Mouse (Mus musculus) megakaryocyte progenitor cell, adult 5-6 weeks (primary cell): ENCODE results near the gene Pelp1. TPM values are rescaled to one million over a fixed set of nuclear protein-coding genes. Genes with fewer than 3 reads are reported as not detected.

Experiments
- ATAC-seq: replicated peaks from 2 replicates; pipeline ENCODE4 v1.8.0; 2016; ENCODE audit warnings: mild to moderate bottlenecking, moderate TSS enrichment, inconsistent platforms; ENCODE audit not compliant: poor library complexity
- total RNA-seq, 2 experiments: library from RNA; stranded (forward) in 1 of 2; stranded (reverse) in 1 of 2; fragments of 157-497, 149-512 nt in 1 of 2; fragments of 200-1000 nt in 1 of 2; gene quantifications; 2 replicates each; pipeline versions ENCODE4 v1.2.3 to v1.2.4; 2015 to 2017

The Pelp1 gene
- total RNA-seq, 2 experiments from 2014 or later = 9.5 to 27.1 TPM

DNA sequence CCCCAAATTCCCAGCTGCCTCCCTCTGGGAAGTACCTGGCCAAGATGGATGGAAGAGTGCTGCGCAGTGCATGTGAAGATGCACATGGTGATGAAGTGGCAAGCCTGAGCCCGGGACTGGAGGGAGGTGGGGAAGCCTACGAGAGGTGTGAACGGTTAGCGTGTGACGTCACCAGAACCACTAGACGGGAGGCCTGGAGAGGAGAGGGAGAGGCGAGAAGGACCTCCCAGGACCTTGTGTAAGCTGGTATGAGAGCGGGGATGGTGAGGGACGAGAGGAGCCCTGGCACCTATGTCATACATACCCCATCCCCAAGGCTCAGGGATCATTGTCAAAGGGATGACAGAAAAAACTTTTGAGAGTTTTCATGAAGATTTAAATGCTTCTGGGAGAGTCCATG lies 64.8 kb downstream of the Pelp1 start:
- no peak for ATAC-seq

Other genes with a start within 250 kb of the Pelp1 start
- not detected in 2 replicates for gene Slc16a11, start 197.3 kb downstream of the Pelp1 start, total RNA-seq (2015)
- gene Slc16a11, start 197.3 kb downstream of the Pelp1 start, total RNA-seq (2017) = not detected in 2 replicates
- gene Slc16a13, start 189.0 kb downstream of the Pelp1 start, total RNA-seq (2015) = 4.4 and 7.0 TPM in 2 replicates
- gene Slc16a13, start 189.0 kb downstream of the Pelp1 start, total RNA-seq (2017) = 2.5 and 4.6 TPM in 2 replicates
- 0.17 TPM in 1 of 2 replicates, not detected in the other for gene Bcl6b, start 180.2 kb downstream of the Pelp1 start, total RNA-seq (2015)
- gene Bcl6b, start 180.2 kb downstream of the Pelp1 start, total RNA-seq (2017) = not detected in 2 replicates
- 73.4 and 77.3 TPM in 2 replicates for gene 0610010K14Rik, start 172.1 kb downstream of the Pelp1 start, total RNA-seq (2015)
- 24.4 and 31.2 TPM in 2 replicates for gene 0610010K14Rik, start 172.1 kb downstream of the Pelp1 start, total RNA-seq (2017)
- 3.4 and 4.1 TPM in 2 replicates for gene Gm21988, start 170.2 kb downstream of the Pelp1 start, total RNA-seq (2015)
- gene Gm21988, start 170.2 kb downstream of the Pelp1 start, total RNA-seq (2017) = 0.10 and 2.4 TPM in 2 replicates
- 134 and 151 TPM in 2 replicates for gene Rnasek, start 170.2 kb downstream of the Pelp1 start, total RNA-seq (2015)
- 19.3 and 29.4 TPM in 2 replicates for gene Rnasek, start 170.2 kb downstream of the Pelp1 start, total RNA-seq (2017)
- 0.27 TPM in 1 of 2 replicates, not detected in the other for gene Alox12, start 154.7 kb downstream of the Pelp1 start, total RNA-seq (2015)
- not detected in 2 replicates for gene Alox12, start 154.7 kb downstream of the Pelp1 start, total RNA-seq (2017)
- gene Alox12e, start 87.4 kb downstream of the Pelp1 start, total RNA-seq (2015) = 0.39 TPM in 1 of 2 replicates, not detected in the other
- not detected in 2 replicates for gene Alox12e, start 87.4 kb downstream of the Pelp1 start, total RNA-seq (2017)
- 1.4 and 1.6 TPM in 2 replicates for gene Alox15, start 58.0 kb downstream of the Pelp1 start, total RNA-seq (2015)
- 1.2 TPM in 2 replicates for gene Alox15, start 58.0 kb downstream of the Pelp1 start, total RNA-seq (2017)
- gene Arrb2, start 22.6 kb upstream of the Pelp1 start, total RNA-seq (2015) = 43.9 and 47.7 TPM in 2 replicates
- 31.4 and 48.0 TPM in 2 replicates for gene Arrb2, start 22.6 kb upstream of the Pelp1 start, total RNA-seq (2017)
- gene Med11, start 41.9 kb upstream of the Pelp1 start, total RNA-seq (2015) = 36.7 and 37.1 TPM in 2 replicates
- 37.0 and 40.2 TPM in 2 replicates for gene Med11, start 41.9 kb upstream of the Pelp1 start, total RNA-seq (2017)
- not detected in 2 replicates for gene Zmynd15, start 49.4 kb upstream of the Pelp1 start, total RNA-seq (2015)
- gene Zmynd15, start 49.4 kb upstream of the Pelp1 start, total RNA-seq (2017) = 0.25 TPM in 1 of 2 replicates, not detected in the other
- gene Cxcl16, start 50.0 kb upstream of the Pelp1 start, total RNA-seq (2015) = 0.29 and 0.67 TPM in 2 replicates
- 0.24 TPM in 1 of 2 replicates, not detected in the other for gene Cxcl16, start 50.0 kb upstream of the Pelp1 start, total RNA-seq (2017)
- gene Tm4sf5, start 95.2 kb upstream of the Pelp1 start, total RNA-seq (2015) = not detected in 2 replicates
- gene Tm4sf5, start 95.2 kb upstream of the Pelp1 start, total RNA-seq (2017) = not detected in 2 replicates
- not detected in 2 replicates for gene Vmo1, start 104.6 kb upstream of the Pelp1 start, total RNA-seq (2015)
- gene Vmo1, start 104.6 kb upstream of the Pelp1 start, total RNA-seq (2017) = not detected in 2 replicates
- not detected in 2 replicates for gene Gltpd2, start 109.2 kb upstream of the Pelp1 start, total RNA-seq (2015)
- not detected in 2 replicates for gene Gltpd2, start 109.2 kb upstream of the Pelp1 start, total RNA-seq (2017)
- 141 and 153 TPM in 2 replicates for gene Psmb6, start 115.3 kb upstream of the Pelp1 start, total RNA-seq (2015)
- 272 and 309 TPM in 2 replicates for gene Psmb6, start 115.3 kb upstream of the Pelp1 start, total RNA-seq (2017)
- gene Gm40193, start 122.9 kb upstream of the Pelp1 start, total RNA-seq (2015) = not detected in 2 replicates
- not detected in 2 replicates for gene Gm40193, start 122.9 kb upstream of the Pelp1 start, total RNA-seq (2017)
- gene Pld2, start 130.0 kb upstream of the Pelp1 start, total RNA-seq (2015) = 0.07 and 0.90 TPM in 2 replicates
- 0.25 and 0.81 TPM in 2 replicates for gene Pld2, start 130.0 kb upstream of the Pelp1 start, total RNA-seq (2017)
- 14.4 and 18.0 TPM in 2 replicates for gene Mink1, start 152.8 kb upstream of the Pelp1 start, total RNA-seq (2015)
- gene Mink1, start 152.8 kb upstream of the Pelp1 start, total RNA-seq (2017) = 12.5 and 16.5 TPM in 2 replicates
- not detected in 2 replicates for gene 4930544D05Rik, start 205.8 kb upstream of the Pelp1 start, total RNA-seq (2015)
- gene 4930544D05Rik, start 205.8 kb upstream of the Pelp1 start, total RNA-seq (2017) = not detected in 2 replicates
- gene Chrne, start 209.2 kb upstream of the Pelp1 start, total RNA-seq (2015) = not detected in 2 replicates
- 0.17 TPM in 1 of 2 replicates, not detected in the other for gene Chrne, start 209.2 kb upstream of the Pelp1 start, total RNA-seq (2017)
- 0.66 and 2.3 TPM in 2 replicates for gene Gp1ba, start 229.1 kb upstream of the Pelp1 start, total RNA-seq (2015)
- gene Gp1ba, start 229.1 kb upstream of the Pelp1 start, total RNA-seq (2017) = 0.08 and 0.20 TPM in 2 replicates
- gene Rnf167, start 237.2 kb upstream of the Pelp1 start, total RNA-seq (2015) = 39.3 and 44.8 TPM in 2 replicates
- 30.7 and 37.4 TPM in 2 replicates for gene Rnf167, start 237.2 kb upstream of the Pelp1 start, total RNA-seq (2017)
- gene Slc25a11, start 237.4 kb upstream of the Pelp1 start, total RNA-seq (2015) = 59.5 and 73.9 TPM in 2 replicates
- gene Slc25a11, start 237.4 kb upstream of the Pelp1 start, total RNA-seq (2017) = 46.6 and 52.7 TPM in 2 replicates
- gene Pfn1, start 244.6 kb upstream of the Pelp1 start, total RNA-seq (2015) = 1,057 and 1,218 TPM in 2 replicates
- 491 and 574 TPM in 2 replicates for gene Pfn1, start 244.6 kb upstream of the Pelp1 start, total RNA-seq (2017)
- gene Eno3, start 247.2 kb upstream of the Pelp1 start, total RNA-seq (2015) = 4.1 and 6.2 TPM in 2 replicates
- gene Eno3, start 247.2 kb upstream of the Pelp1 start, total RNA-seq (2017) = 7.2 and 9.5 TPM in 2 replicates